Mouse (Mus musculus): Measurements from ENCODE around the gene Rbm28. TPM values are rescaled to one million over a fixed set of nuclear protein-coding genes. Genes with fewer than 3 reads are reported as not detected.

Rbm28 gene
- polyA plus RNA-seq, 1 experiment from 2014 or later: 56.0 TPM

- Histone ChIP-seq H3K36me3 (no peaks in the 10 kb centered on the region), H3K9ac (no peak overlapping the region), H3K27ac (no peak overlapping the region), H3K9me3 (0 out of 2 replicates have a peak, but pooled peaks cover 3% of the 10 kb centered on the region), H3K4me2 (replicated peaks) (no peak overlapping the region), H3K27me3 (replicated peaks) (no peaks in the 10 kb centered on the region), H3K4me3 (no peak overlapping the region), H3K4me1 (no peaks in the 10 kb centered on the region)
- ATAC-seq (ENCODE audit: low FRiP score, low read depth): no peak
- 71% methylated on average over 7 of the region's 7 CpGs for WGBS
Observed at GRCm38 (mm10) chr6:29087921-29088709, 76.7 kb downstream of the Rbm28 start.

- ATAC-seq (ENCODE audit: low FRiP score, low read depth): no peak
- H3K4me2 ChIP-seq (replicated peaks): no peak overlapping the region
- no peaks in the 10 kb centered on the region for H3K4me1 ChIP-seq
- H3K27me3 ChIP-seq (replicated peaks): no peaks in the 10 kb centered on the region
- no peak overlapping the region for H3K27ac ChIP-seq
- WGBS: 72% methylated on average over 7 of the region's 7 CpGs
- H3K36me3 ChIP-seq: no peaks in the 10 kb centered on the region
- H3K9ac ChIP-seq: no peak overlapping the region
- H3K4me3 ChIP-seq: no peak overlapping the region
- no peaks in the 10 kb centered on the region for H3K9me3 ChIP-seq
Observed at GRCm38 (mm10) chr6:29084401-29084800, 80.4 kb downstream of the Rbm28 start.

- Histone ChIP-seq H3K4me2 (replicated peaks) (no peak overlapping the region), H3K27ac (no peak overlapping the region), H3K4me3 (no peak overlapping the region), H3K4me1 (no peaks in the 10 kb centered on the region), H3K9ac (no peak overlapping the region), H3K36me3 (no peaks in the 10 kb centered on the region), H3K9me3 (no peaks in the 10 kb centered on the region), H3K27me3 (replicated peaks) (no peaks in the 10 kb centered on the region)
- no peak for ATAC-seq (ENCODE audit: low FRiP score, low read depth)
- WGBS: 53% methylated on average over 9 of the region's 9 CpGs
Observed at GRCm38 (mm10) chr6:29082776-29083354, 81.9 kb downstream of the Rbm28 start.

- no peak overlapping the region for H3K9ac ChIP-seq
- H3K4me1 ChIP-seq: no peaks in the 10 kb centered on the region
- no peaks in the 10 kb centered on the region for H3K27me3 ChIP-seq (replicated peaks)
- H3K9me3 ChIP-seq: no peaks in the 10 kb centered on the region
- no peak overlapping the region for H3K4me3 ChIP-seq
- H3K36me3 ChIP-seq: no peaks in the 10 kb centered on the region
- no peak for ATAC-seq (ENCODE audit: low FRiP score, low read depth)
- H3K27ac ChIP-seq: no peak overlapping the region
- no peak overlapping the region for H3K4me2 ChIP-seq (replicated peaks)
- 85% methylated on average over 10 of the region's 10 CpGs for WGBS
Observed at GRCm38 (mm10) chr6:29081826-29082363, 82.9 kb downstream of the Rbm28 start.

- H3K9ac ChIP-seq: no peak overlapping the region
- no peaks in the 10 kb centered on the region for H3K9me3 ChIP-seq
- no peak overlapping the region for H3K4me3 ChIP-seq
- H3K4me2 ChIP-seq (replicated peaks): no peak overlapping the region
- no peaks in the 10 kb centered on the region for H3K27me3 ChIP-seq (replicated peaks)
- WGBS: 78% methylated on average over 4 of the region's 4 CpGs
- H3K36me3 ChIP-seq: no peaks in the 10 kb centered on the region
- no peaks in the 10 kb centered on the region for H3K4me1 ChIP-seq
- no peak overlapping the region for H3K27ac ChIP-seq
- ATAC-seq (ENCODE audit: low FRiP score, low read depth): no peak
Observed at GRCm38 (mm10) chr6:29079291-29079690, 85.5 kb downstream of the Rbm28 start.

GRCm38 (mm10) chr6:29074133-29074469, 90.7 kb downstream of the Rbm28 start:
- H3K27ac ChIP-seq: no peak overlapping the region
- H3K4me3 ChIP-seq: no peak overlapping the region
- no peak overlapping the region for H3K9ac ChIP-seq
- no peaks in the 10 kb centered on the region for H3K27me3 ChIP-seq (replicated peaks)
- no peak overlapping the region for H3K4me2 ChIP-seq (replicated peaks)
- H3K9me3 ChIP-seq: no peaks in the 10 kb centered on the region
- no peaks in the 10 kb centered on the region for H3K4me1 ChIP-seq
- no peak for ATAC-seq (ENCODE audit: low FRiP score, low read depth)
- no peaks in the 10 kb centered on the region for H3K36me3 ChIP-seq

Small RNAs within 50 kb of the gene (microRNA-seq; reads per million reads assigned to microRNA genes)
- not detected for gene Gm24303

Other genes with a start within 250 kb of the Rbm28 start
- gene Lep, start 104.8 kb downstream of the Rbm28 start, polyA plus RNA-seq (2016; fragmentation: Nextera tagmentation; extraction: Ambion mirVana): not detected in 2 replicates
- gene Prrt4, start 14.6 kb upstream of the Rbm28 start, polyA plus RNA-seq (2016; fragmentation: Nextera tagmentation; extraction: Ambion mirVana): 2.1 and 2.9 TPM in 2 replicates
- gene Impdh1, start 51.4 kb upstream of the Rbm28 start, polyA plus RNA-seq (2016; fragmentation: Nextera tagmentation; extraction: Ambion mirVana): 65.0 and 69.5 TPM in 2 replicates
- gene Hilpda, start 107.5 kb upstream of the Rbm28 start, polyA plus RNA-seq (2016; fragmentation: Nextera tagmentation; extraction: Ambion mirVana): 28.1 and 30.9 TPM in 2 replicates
- gene Fam71f2, start 114.6 kb upstream of the Rbm28 start, polyA plus RNA-seq (2016; fragmentation: Nextera tagmentation; extraction: Ambion mirVana): 0.45 and 0.71 TPM in 2 replicates
- gene Fam71f1, start 154.1 kb upstream of the Rbm28 start, polyA plus RNA-seq (2016; fragmentation: Nextera tagmentation; extraction: Ambion mirVana): not detected in 2 replicates
- 199 and 223 TPM in 2 replicates for gene Calu, start 183.1 kb upstream of the Rbm28 start, polyA plus RNA-seq (2016; fragmentation: Nextera tagmentation; extraction: Ambion mirVana)
- gene Opn1sw, start 223.5 kb upstream of the Rbm28 start, polyA plus RNA-seq (2016; fragmentation: Nextera tagmentation; extraction: Ambion mirVana): 0.18 and 0.24 TPM in 2 replicates
- gene Ccdc136, start 231.3 kb upstream of the Rbm28 start, polyA plus RNA-seq (2016; fragmentation: Nextera tagmentation; extraction: Ambion mirVana): 33.1 and 39.9 TPM in 2 replicates